Mouse (Mus musculus) embryonic facial prominence, embryonic 14.5 days (tissue): ENCODE data around the gene Xrcc1. TPM values are rescaled to one million over a fixed set of nuclear protein-coding genes. Genes with fewer than 3 reads are reported as not detected.
A peak's percentile ranks its signal among the peaks of the same experiment; 100 is the strongest.

Experiments
- ATAC-seq: fragments of 200-750 bp; cut with Nextera tagmentation; 2 replicates; pipeline ENCODE4 v1.8.0; 2017; ENCODE audit warnings: low read depth, moderate number of reproducible peaks, moderate TSS enrichment
- DNase-seq: peaks from one replicate; pipeline ENCODE4 v3.0.0-alpha.2; 2015; ENCODE audit warnings: low spot score
- H3K27ac ChIP-seq: fragments of 300-500 bp; sonication (generic); replicated peaks from 2 replicates; pipeline ENCODE4 v1.5.1; 2014; ENCODE audit warnings: low read depth, mild to moderate bottlenecking, low read length, moderate library complexity
- H3K27me3 ChIP-seq: fragments of 300-500 bp; sonication (generic); replicated peaks from 2 replicates; pipeline ENCODE4 v1.6.1; 2014; ENCODE audit warnings: low read length; ENCODE audit not compliant: control insufficient read depth, insufficient read depth
- H3K36me3 ChIP-seq: fragments of 300-500 bp; sonication (generic); 2 replicates; pipeline ENCODE4 v1.6.1; 2014; ENCODE audit warnings: low read length, mixed read lengths; ENCODE audit not compliant: control insufficient read depth, insufficient read depth
- H3K4me1 ChIP-seq: fragments of 300-500 bp; sonication (generic); 2 replicates; pipeline ENCODE4 v1.6.1; 2014; ENCODE audit warnings: antibody characterized with exemption, low read length; ENCODE audit not compliant: control insufficient read depth, insufficient read depth
- H3K4me2 ChIP-seq: fragments of 300-500 bp; sonication (generic); 2 replicates; pipeline ENCODE4 v1.6.1; 2014; ENCODE audit warnings: low read depth, mild to moderate bottlenecking, low read length, moderate library complexity, mixed read lengths
- H3K4me3 ChIP-seq: fragments of 300-500 bp; sonication (generic); 2 replicates; pipeline ENCODE4 v1.5.1; 2014; ENCODE audit warnings: low read depth, mild to moderate bottlenecking, low read length
- H3K9ac ChIP-seq: fragments of 300-500 bp; sonication (generic); 2 replicates; pipeline ENCODE4 v1.6.1; 2014; ENCODE audit warnings: low read depth, mild to moderate bottlenecking, low read length, moderate library complexity, mixed read lengths
- H3K9me3 ChIP-seq: fragments of 300-500 bp; sonication (generic); 2 replicates; pipeline ENCODE4 v1.6.1; 2016; ENCODE audit warnings: low read length; ENCODE audit not compliant: control insufficient read depth
- WGBS: fragments of 180-500 bp; shearing (Covaris S2); extraction: QIAGEN DNeasy Blood & Tissue Kit; methylation state at CpG from one replicate; pipeline ENCODE4 v1.1.7; 2014; 5-methylcytosine and 5-hydroxymethylcytosine counted together
- polyA plus RNA-seq: library from polyadenylated mRNA; unstranded; fragments of >200 nt; fragmentation: Nextera tagmentation; extraction: Ambion mirVana; gene quantifications from 2 replicates; pipeline ENCODE4 v1.2.1, GENCODE M21; 2014

Gene Xrcc1
- polyA plus RNA-seq, 1 experiment from 2014 or later = 88.4 TPM

DNA sequence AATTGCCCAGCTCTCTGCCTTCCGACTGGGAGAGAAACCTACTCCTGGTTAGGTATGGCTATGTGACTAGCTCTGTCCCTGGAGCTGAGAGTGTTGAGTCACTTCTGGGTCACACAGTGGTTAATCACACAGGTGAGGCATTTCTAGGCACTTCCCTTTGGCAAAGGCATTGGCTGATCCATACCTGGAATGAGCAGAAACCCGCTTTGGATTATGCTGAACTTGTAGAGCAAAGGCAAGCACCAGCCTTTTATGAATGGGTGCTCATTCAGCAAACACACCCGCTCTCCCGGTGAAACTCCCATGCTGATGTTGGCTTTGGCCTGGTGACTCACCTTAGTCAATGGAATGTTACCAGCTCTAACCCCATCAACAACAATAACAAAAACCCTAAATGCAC lies 6.4 kb upstream of the Xrcc1 start:
- DNase-seq (no peak), ATAC-seq (no peak)
- Histone ChIP-seq H3K4me1 (no peaks in the 10 kb centered on the region), H3K36me3 (peaks cover 18% of the 10 kb centered on the region), H3K9me3 (no peaks in the 10 kb centered on the region; the same call in 1 of the 2 replicates), H3K27me3 (no peaks in the 10 kb centered on the region), H3K27ac (no peak overlapping the region), H3K4me3 (no peak overlapping the region), H3K9ac (no peak overlapping the region), H3K4me2 (no peak overlapping the region)
- 91% methylated on average over 4 of the region's 4 CpGs for WGBS

DNA sequence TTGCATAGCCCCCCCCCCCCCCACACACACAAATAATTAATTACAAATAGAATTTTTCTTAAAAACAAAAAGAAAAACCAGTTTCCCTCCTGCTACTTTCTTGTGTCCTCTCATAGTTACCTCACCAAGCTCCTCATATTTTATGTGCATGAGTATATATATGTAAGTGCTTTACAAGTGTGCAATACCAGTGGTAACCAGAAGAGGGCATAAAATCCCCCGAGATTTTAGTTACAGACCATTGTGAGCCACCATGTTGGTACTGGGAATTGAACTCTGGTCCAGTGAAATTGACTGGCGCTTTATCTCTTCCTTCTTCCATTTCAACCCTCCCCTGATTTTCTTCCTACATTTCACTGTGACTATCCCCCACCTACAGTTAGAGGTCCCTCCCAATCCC lies 1.6 kb upstream of the Xrcc1 start:
- 83% methylated on average over 2 of the region's 2 CpGs for WGBS
- H3K27ac ChIP-seq = no peak overlapping the region
- no peak overlapping the region for H3K4me3 ChIP-seq
- no peak overlapping the region for H3K9ac ChIP-seq
- peaks cover 12% of the 10 kb centered on the region for H3K36me3 ChIP-seq
- no peak for DNase-seq
- H3K4me1 ChIP-seq = peaks cover 8% of the 10 kb centered on the region; the same call in 1 of the 2 replicates
- no peaks in the 10 kb centered on the region; the same call in 1 of the 2 replicates for H3K9me3 ChIP-seq
- H3K27me3 ChIP-seq = no peaks in the 10 kb centered on the region
- H3K4me2 ChIP-seq = no peak overlapping the region
- no peak for ATAC-seq

DNA sequence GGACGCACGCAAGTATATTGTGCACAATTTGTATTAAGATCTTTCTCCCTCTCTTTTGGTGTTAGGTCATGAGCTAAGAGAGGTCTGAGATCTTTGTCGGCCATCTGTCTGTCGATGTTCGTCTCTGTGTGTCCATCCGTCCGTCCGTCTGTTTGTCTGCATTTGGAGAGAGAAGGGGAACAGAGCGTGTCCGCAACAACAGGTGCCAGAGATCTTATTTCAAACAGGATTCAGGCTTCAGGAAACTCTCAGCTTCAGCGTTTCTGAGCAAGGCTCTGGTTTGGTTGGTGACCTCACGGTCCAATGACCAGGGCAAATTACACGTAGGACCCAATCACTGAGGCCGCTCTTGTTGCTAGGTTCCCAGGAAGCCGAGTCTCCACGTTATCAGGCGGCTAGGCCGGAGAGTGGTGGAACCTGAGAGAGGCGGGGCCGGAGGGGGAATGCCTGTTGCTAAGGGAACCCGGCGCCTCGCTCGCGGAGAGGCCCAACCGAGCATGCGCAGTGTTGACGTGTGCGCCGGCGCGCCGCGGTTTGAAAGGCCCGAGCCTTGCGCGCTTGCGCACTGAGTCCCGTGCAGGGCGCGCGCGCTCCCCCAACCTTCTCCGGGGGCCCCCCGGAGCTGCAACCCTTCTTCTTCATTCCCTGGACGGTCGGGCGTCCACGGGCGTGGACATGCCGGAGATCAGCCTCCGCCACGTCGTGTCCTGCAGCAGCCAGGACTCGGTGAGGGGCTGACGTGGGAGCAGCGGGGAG lies 723 bp downstream of the Xrcc1 start:
- peak; percentile 100 for ATAC-seq
- under 1% methylated on average over 33 of the region's 57 CpGs for WGBS
- peak overlapping the region; percentile 83 for H3K4me2 ChIP-seq
- H3K27me3 ChIP-seq = no peaks in the 10 kb centered on the region
- peak overlapping the region; percentile 64 for H3K27ac ChIP-seq
- H3K4me3 ChIP-seq = peak overlapping the region; percentile 85
- peak; percentile 99 for DNase-seq
- H3K36me3 ChIP-seq = peaks cover 27% of the 10 kb centered on the region
- peak overlapping the region; percentile 88 for H3K9ac ChIP-seq
- peaks cover 8% of the 10 kb centered on the region; the same call in 1 of the 2 replicates for H3K4me1 ChIP-seq
- no peaks in the 10 kb centered on the region; the same call in 1 of the 2 replicates for H3K9me3 ChIP-seq

DNA sequence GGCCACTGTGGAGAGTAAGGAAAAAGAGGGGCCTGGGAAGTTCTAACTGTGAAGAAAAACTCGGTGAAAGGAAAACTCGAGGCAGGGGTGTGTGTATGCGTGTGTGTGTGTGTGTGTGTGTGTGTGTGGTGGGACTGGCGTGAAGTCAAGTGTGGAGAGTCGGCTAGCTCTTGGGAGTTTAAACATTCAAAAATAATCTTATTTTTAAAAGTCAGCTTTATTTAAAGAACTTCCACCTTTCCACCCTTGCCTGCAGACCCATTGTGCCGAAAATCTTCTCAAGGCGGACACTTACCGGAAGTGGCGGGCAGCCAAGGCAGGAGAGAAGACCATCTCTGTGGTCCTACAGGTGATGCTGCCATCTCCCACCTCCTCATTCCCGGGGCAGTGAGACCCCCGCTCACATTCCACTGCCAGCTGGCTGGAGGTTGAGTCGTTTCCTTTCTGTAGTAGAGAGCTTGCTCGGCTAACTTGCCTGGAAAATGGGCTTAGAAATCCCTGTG lies 1.5 kb downstream of the Xrcc1 start:
- peak overlapping the region; percentile 88 for H3K9ac ChIP-seq
- H3K27ac ChIP-seq = peak overlapping the region; percentile 61
- DNase-seq = no peak
- peaks cover 35% of the 10 kb centered on the region for H3K36me3 ChIP-seq
- peak overlapping the region; percentile 85 for H3K4me3 ChIP-seq
- H3K4me1 ChIP-seq = peaks cover 8% of the 10 kb centered on the region; the same call in 1 of the 2 replicates
- WGBS = 31% methylated on average over 12 of the region's 13 CpGs
- no peaks in the 10 kb centered on the region for H3K27me3 ChIP-seq
- ATAC-seq = no peak
- H3K4me2 ChIP-seq = peak overlapping the region; percentile 83
- no peaks in the 10 kb centered on the region; the same call in 1 of the 2 replicates for H3K9me3 ChIP-seq

DNA sequence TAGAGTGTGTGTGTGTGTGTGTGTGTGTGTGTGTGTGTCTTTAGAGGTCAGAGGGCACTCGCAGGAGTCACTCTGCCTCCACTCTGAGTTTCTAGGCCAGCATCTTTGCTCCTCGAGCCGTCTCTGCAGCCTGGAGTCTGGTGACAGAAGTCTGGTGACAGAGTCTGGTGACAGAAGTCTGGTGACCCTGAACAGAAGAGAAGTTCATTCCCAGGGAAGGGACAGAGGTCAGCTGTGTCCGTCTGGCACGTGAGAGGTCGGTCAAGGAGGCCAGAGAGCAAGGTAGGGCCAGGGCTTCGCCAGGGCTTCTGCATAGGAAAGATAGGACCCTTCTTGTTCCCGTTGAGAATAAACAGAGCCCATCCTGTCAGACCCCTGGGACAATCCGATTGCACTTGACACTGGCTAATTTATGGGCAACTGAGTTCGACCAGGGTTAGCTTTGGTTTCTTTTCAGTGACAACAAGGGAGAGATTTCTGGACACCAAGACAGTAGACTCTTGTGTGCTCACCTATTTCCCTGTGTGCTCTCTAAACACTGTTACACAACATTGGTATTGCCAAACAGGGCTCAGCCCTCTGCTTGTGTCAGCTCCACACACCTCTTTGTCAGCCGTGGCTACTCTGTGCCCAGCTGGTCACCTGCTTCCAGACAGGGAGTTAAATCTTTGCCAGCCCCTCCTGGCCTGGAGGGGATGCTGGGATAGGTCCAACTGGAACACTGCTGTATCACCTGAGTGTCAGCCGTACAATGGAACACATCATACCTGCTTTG lies 6.1 kb downstream of the Xrcc1 start:
- Histone ChIP-seq H3K4me3 (no peak overlapping the region), H3K27ac (no peak overlapping the region), H3K9me3 (no peaks in the 10 kb centered on the region), H3K36me3 (peaks cover 68% of the 10 kb centered on the region), H3K4me2 (no peak overlapping the region), H3K9ac (no peak overlapping the region), H3K27me3 (no peaks in the 10 kb centered on the region), H3K4me1 (0 out of 2 replicates have a peak, but pooled peaks cover 5% of the 10 kb centered on the region)
- WGBS = 82% methylated on average over 12 of the region's 12 CpGs
- no peak for DNase-seq
- ATAC-seq = no peak

DNA sequence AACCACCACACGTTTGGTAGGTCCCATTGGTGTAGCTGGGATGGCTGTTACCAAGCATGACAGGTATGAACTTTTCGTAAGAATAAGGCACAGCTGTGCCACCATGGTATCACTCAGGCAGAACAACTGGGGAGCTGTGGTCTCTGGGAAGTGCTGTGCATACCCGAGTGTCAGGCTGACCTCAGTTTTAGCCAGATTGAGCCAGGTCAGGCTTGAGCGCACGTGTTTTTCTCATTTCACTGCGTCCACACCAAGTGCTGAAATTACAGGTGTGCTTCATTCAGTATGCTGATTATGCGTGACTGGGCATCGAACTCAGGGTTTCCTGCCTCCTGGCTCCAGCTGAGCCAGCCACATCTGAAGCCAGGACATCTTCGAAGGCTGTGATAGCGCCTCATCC lies 9.7 kb downstream of the Xrcc1 start:
- Histone ChIP-seq H3K27me3 (no peaks in the 10 kb centered on the region), H3K36me3 (peaks cover 59% of the 10 kb centered on the region), H3K4me2 (no peak overlapping the region), H3K9ac (no peak overlapping the region), H3K9me3 (no peaks in the 10 kb centered on the region), H3K27ac (no peak overlapping the region), H3K4me1 (no peaks in the 10 kb centered on the region), H3K4me3 (no peak overlapping the region)
- WGBS = 89% methylated on average over 10 of the region's 10 CpGs
- no peak for DNase-seq
- ATAC-seq = no peak

DNA sequence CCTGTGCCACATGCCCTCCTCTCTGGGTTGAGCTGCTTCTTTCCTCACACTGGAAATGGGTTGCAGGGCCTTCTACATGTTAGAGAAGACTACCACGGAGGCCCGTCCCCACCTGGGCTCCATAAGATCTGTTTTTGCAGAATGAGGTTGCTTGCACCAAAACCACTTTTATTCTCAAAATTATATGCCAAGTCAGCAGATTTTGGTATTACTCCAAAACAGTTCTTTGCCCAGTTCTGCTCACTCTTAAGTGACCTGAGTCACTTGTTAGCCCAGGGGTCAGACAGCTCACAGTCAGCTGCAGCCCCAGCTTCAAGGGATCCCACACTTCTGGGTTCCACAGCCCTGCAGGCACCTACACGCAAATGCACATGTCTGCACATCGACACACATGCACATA lies 15.4 kb downstream of the Xrcc1 start:
- peaks cover 60% of the 10 kb centered on the region for H3K36me3 ChIP-seq

DNA sequence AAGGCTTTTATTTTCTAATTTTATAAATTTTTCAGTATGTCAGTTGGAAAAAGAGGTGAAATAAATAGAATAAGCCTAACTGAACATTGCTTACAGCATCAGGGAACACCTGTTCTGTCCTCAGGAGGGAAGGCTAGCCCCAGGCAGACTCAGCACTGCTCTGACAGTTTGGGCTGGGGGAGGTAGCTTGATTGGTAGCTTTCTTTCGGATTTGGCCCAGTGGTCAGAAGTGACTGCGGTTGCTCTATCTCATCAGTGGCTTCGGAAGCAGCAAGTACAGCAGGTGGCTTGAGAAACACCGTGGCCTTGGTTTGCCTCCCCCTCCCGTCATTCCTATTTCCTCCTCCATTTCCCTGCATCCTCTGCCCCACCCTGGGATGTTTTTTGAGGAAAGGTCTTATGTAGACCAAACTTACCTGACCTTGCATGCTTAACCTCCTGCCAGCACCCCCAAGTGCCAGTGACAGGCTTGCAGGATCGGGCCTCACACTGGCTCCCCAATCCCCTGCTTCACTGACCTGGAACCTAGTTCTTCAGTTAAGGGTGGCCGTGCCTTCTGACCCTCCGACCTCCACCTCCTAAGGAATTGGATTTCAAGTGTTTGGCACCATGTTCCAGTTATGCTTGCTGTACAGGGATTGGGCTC lies 17.2 kb downstream of the Xrcc1 start:
- no peak for DNase-seq
- Histone ChIP-seq H3K9me3 (no peaks in the 10 kb centered on the region), H3K4me3 (no peak overlapping the region), H3K4me1 (no peaks in the 10 kb centered on the region), H3K4me2 (no peak overlapping the region), H3K27me3 (no peaks in the 10 kb centered on the region), H3K27ac (no peak overlapping the region), H3K9ac (no peak overlapping the region), H3K36me3 (peaks cover 74% of the 10 kb centered on the region)
- ATAC-seq = no peak
- 88% methylated on average over 8 of the region's 8 CpGs for WGBS

More for the DNA sequence above, 15.4 kb downstream of the Xrcc1 start:
- 81% methylated on average over 4 of the region's 4 CpGs for WGBS
- Histone ChIP-seq H3K27me3 (no peaks in the 10 kb centered on the region), H3K4me2 (no peak overlapping the region), H3K4me1 (no peaks in the 10 kb centered on the region), H3K27ac (no peak overlapping the region), H3K9ac (no peak overlapping the region), H3K4me3 (no peak overlapping the region), H3K9me3 (no peaks in the 10 kb centered on the region)
- ATAC-seq = no peak
- no peak for DNase-seq
